Mouse (Mus musculus) telencephalon, adult 2 months (tissue): ENCODE data around the gene Zbtb12.

Experiments
- DNase-seq: peaks from one replicate; pipeline ENCODE4 v3.0.0-alpha.2; 2011; ENCODE audit warnings: low read depth, low spot score

Zbtb12 gene

GRCm38 (mm10) chr17:34865981-34866380 lies 13.3 kb upstream of the Zbtb12 start:
- no peak for DNase-seq

- no peak for DNase-seq
Measured at GRCm38 (mm10) chr17:34874321-34874720, 5.0 kb upstream of the Zbtb12 start.

GRCm38 (mm10) chr17:34881166-34881565 lies 1.9 kb downstream of the Zbtb12 start:
- DNase-seq: no peak

- DNase-seq: no peak
Measured at GRCm38 (mm10) chr17:34881683-34882310, 2.5 kb downstream of the Zbtb12 start, which contains the start of gene Gm20547. Gene Gm20547, minus strand, starts transcription at chr17:34882042.

- DNase-seq: no peak
Measured at GRCm38 (mm10) chr17:34883332-34883731, 4.0 kb downstream of the Zbtb12 start.

GRCm38 (mm10) chr17:34884704-34885103 lies 5.4 kb downstream of the Zbtb12 start:
- no peak for DNase-seq

GRCm38 (mm10) chr17:34885615-34886014 lies 6.3 kb downstream of the Zbtb12 start:
- DNase-seq: no peak

GRCm38 (mm10) chr17:34887942-34888341 lies 8.7 kb downstream of the Zbtb12 start:
- DNase-seq: no peak

GRCm38 (mm10) chr17:34890074-34890743 lies 10.9 kb downstream of the Zbtb12 start:
- DNase-seq: no peak

- DNase-seq: no peak
Measured at GRCm38 (mm10) chr17:34891377-34891776, 12.1 kb downstream of the Zbtb12 start.

- no peak for DNase-seq
Measured at GRCm38 (mm10) chr17:34893072-34893824, 14.0 kb downstream of the Zbtb12 start.

- peak; percentile 93 for DNase-seq
Measured at GRCm38 (mm10) chr17:34894074-34894597, 14.9 kb downstream of the Zbtb12 start.

GRCm38 (mm10) chr17:34894801-34895530 lies 15.7 kb downstream of the Zbtb12 start:
- DNase-seq: no peak

GRCm38 (mm10) chr17:34895724-34896123 lies 16.4 kb downstream of the Zbtb12 start:
- DNase-seq: no peak

GRCm38 (mm10) chr17:34896366-34896765 lies 17.1 kb downstream of the Zbtb12 start:
- DNase-seq: no peak

- peak; percentile 81 for DNase-seq
Measured at GRCm38 (mm10) chr17:34897373-34898159, 18.3 kb downstream of the Zbtb12 start.

GRCm38 (mm10) chr17:34898160-34898586 lies 18.9 kb downstream of the Zbtb12 start, which contains the start of the genes C2 and Ehmt2:
Gene C2, minus strand, starts transcription at chr17:34898265.
Gene Ehmt2, plus strand, starts transcription at chr17:34898469.
- peak; percentile 48 for DNase-seq

GRCm38 (mm10) chr17:34898706-34899052 lies 19.4 kb downstream of the Zbtb12 start:
- DNase-seq: no peak

- DNase-seq: no peak
Measured at GRCm38 (mm10) chr17:34899053-34899889, 20.0 kb downstream of the Zbtb12 start.

GRCm38 (mm10) chr17:34899890-34900243 lies 20.6 kb downstream of the Zbtb12 start:
- DNase-seq: no peak
